Mouse (Mus musculus) testis, adult 2 months (tissue): ENCODE measurements around the gene Fam129b.

ENCODE experiments used
- CTCF ChIP-seq: fragments of 200-500 bp; IDR thresholded peaks from 2 replicates; pipeline ENCODE4 v1.5.1; 2012; ENCODE audit warnings: low read depth, mild to moderate bottlenecking, inconsistent platforms, low read length, moderate library complexity; ENCODE audit not compliant: control insufficient read depth, insufficient read depth, insufficient replicate concordance
- POLR2A ChIP-seq: fragments of 200-500 bp; IDR thresholded peaks from 2 replicates; pipeline ENCODE4 v1.6.1; 2012; ENCODE audit warnings: low read depth, mild to moderate bottlenecking, inconsistent platforms, low read length, moderate library complexity; ENCODE audit not compliant: control insufficient read depth

- TF ChIP-seq CTCF (no peak), POLR2A (peak; percentile 86)
Observed at GRCm38 (mm10) chr2:32961192-32961995, 85.5 kb downstream of the Fam129b start, which contains the start of the genes Rpl12 and Lrsam1.
